Mouse (Mus musculus) gastrocnemius, adult 8-10 months (tissue): ENCODE measurements around the gene Nol7. TPM values are rescaled to one million over a fixed set of nuclear protein-coding genes. Genes with fewer than 3 reads are reported as not detected.

Experiments
- DNase-seq, 2 experiments: peaks; one replicate each; pipeline ENCODE4 v3.0.0; 2022; ENCODE audit warnings: low spot score in 2 of 2
- total RNA-seq, 4 experiments: library from RNA; stranded (reverse); gene quantifications; 2 replicates each; pipeline ENCODE4 v1.2.4; 2022

Gene Nol7
- total RNA-seq, 4 experiments from 2014 or later, result 97.0 to 134 (median 111) TPM

GRCm38 (mm10) chr13:43428436-43428835 is 30.2 kb downstream of the Nol7 start:
- no peak for DNase-seq

- no peak for DNase-seq
These were observed 35.2 kb downstream of the Nol7 start for GRCm38 (mm10) chr13:43433395-43433794.

DNA sequence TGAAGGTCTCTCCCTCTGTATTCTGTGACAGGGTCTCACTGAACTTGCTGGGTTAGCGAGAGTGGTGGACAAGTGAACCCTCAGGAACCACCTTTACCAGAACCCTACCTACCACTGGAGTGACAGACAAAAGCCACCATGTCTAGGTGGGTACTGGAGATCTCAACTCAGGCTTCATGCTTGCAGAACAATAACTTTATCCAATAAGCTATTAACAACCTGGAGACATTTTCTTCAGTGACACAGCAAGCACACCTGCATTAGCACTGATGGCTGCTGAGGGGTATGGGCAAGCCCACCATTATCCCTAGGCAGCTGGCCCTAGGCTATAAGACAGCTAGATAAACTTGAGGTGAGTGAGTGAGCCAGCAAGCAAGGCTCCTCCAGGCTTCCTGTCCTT is 42.2 kb downstream of the Nol7 start:
- DNase-seq, result no peak

GRCm38 (mm10) chr13:43442551-43442950 is 44.4 kb downstream of the Nol7 start:
- DNase-seq, result no peak

- no peak for DNase-seq
These were observed 45.5 kb downstream of the Nol7 start for GRCm38 (mm10) chr13:43443706-43444105.

- no peak for DNase-seq
These were observed 46.5 kb downstream of the Nol7 start for GRCm38 (mm10) chr13:43444717-43445116.

DNA sequence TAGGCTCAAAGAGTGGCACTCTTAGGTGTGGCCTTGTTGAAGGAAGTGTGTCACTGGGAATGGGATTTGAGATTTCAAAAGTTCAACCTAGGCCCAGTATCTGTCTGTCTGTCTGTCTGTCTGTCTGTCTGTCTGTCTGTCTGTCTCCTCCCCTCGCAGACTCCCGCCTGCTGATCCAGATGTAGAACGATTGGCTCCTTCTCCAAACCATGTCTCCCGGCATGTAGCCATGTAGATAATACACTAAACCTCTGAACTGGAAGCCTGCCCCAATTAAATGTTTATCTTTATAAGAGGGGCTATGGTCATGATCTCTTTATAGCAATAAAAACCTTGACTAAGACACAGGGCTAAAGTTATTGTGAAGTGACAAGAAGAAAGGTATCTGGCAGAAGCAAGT is 47.6 kb downstream of the Nol7 start:
- no peak for DNase-seq

GRCm38 (mm10) chr13:43447721-43448120 is 49.5 kb downstream of the Nol7 start:
- no peak for DNase-seq

DNA sequence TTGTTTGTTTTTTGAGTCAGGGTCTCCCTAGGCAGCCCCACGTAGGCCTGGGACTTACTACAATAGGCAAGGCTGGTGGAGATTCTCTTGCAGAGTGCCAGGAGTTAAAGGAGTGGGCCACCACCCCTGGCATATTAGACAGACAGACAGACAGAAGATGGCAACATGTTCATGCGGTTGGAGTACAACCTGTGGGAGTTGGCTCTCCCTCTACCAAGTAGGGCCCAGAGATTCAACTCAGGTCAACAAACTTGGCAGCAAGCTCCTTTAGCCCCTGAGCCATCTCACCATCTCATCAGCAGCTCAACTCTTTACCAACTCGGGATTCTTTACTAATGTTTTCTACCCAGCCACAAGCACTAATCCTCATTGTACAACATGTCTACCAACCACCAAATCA is 52.5 kb downstream of the Nol7 start:
- no peak for DNase-seq

- DNase-seq, result no peak
These were observed 54.0 kb downstream of the Nol7 start for GRCm38 (mm10) chr13:43452177-43452576.

DNA sequence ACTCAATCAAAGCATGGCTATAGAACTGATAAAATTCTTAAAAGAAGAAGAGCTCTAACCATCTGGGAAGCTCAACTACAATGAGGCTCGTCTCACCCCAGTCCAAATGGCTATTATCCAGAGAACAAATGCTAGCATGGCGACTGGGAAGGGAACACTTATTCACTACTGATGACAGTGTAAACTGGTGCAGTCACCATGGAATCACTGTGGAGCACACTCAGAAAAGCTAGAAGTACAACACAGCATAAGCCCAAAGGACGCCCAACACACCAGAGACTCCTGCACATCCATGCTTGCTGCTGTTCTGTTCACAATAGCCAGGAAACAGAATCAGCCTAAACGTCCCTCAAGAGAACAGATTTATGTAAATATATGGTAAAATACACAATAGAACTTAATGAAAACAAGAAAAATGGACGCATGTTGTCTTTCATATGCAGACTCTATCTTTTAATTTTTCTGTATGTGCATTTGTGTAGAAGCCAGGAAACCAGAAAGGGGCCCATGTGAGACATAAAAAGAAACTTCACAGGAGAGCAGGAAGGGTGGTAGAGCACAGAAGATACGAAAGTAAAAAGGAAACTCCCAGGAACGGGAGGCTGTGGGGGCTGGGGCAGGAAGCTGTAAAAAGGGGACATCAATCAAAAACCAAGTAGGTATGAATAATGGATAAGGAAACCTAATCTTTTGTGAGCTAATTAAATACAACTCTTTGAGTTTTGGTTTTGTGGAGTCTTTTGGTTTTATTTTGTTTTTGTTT is 54.8 kb downstream of the Nol7 start:
- DNase-seq, result no peak

DNA sequence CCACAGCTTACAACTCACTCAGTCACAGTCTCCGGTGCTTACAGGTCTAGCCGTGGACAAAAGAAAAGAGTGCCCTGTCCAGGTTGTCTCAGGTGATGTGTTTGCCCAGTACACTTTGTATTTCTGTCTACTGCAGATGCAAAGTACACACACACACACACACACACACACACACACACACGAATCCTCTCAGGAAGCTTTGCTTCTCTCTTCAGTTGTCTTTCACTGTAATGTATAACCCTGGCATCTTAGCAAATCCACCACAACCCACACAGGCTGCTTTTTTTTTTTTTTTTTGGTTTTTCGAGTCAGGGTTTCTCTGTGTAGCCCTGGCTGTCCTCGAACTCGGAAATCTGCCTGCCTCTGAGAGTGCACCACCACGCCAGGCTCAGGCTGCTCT is 56.2 kb downstream of the Nol7 start:
- DNase-seq, result no peak

Other genes with a start within 250 kb of the Nol7 start
- 10 to 100 TPM; 22.8 to 26.1 (median 25.0) TPM for gene Tbc1d7, start 226.9 kb upstream of the Nol7 start, total RNA-seq
- 1 to 10 TPM; 3.6 to 4.9 (median 4.3) TPM for gene Gfod1, start 94.2 kb upstream of the Nol7 start, total RNA-seq
- 10 to 100 TPM; 14.9 to 22.6 (median 17.1) TPM for gene Sirt5, start 32.9 kb upstream of the Nol7 start, total RNA-seq
- 10 to 100 TPM; 38.0 to 44.9 (median 43.3) TPM for gene Ranbp9, start 82.9 kb downstream of the Nol7 start, total RNA-seq
- 10 to 100 TPM; 25.5 to 34.6 (median 30.2) TPM for gene Mcur1, start 161.8 kb downstream of the Nol7 start, total RNA-seq
- under 1 TPM in 2 of 4 experiments, not detected in 2; 0.10 to 0.11 TPM for gene Rnf182, start 217.3 kb downstream of the Nol7 start, total RNA-seq